Mouse (Mus musculus) layer of hippocampus, adult 2 months (tissue): Measurements from ENCODE around the gene Prdm5. TPM values are rescaled to one million over a fixed set of nuclear protein-coding genes. Genes with fewer than 3 reads are reported as not detected.

Experiments
- DNase-seq, 2 experiments: peaks; one replicate each; pipeline ENCODE4 v3.0.0; 2022; ENCODE audit warnings: low spot score in 2 of 2
- H3K27ac ChIP-seq: fragments of 200-600 bp; 2 replicates; pipeline ENCODE4 v1.8.1; 2022
- H3K4me3 ChIP-seq: fragments of 200-600 bp; 2 replicates; pipeline ENCODE4 v1.8.1; 2022; ENCODE audit warnings: mild to moderate bottlenecking
- CTCF ChIP-seq: fragments of 200-600 bp; conservative IDR thresholded peaks from 2 replicates; pipeline ENCODE4 v1.8.1; 2022; ENCODE audit warnings: antibody characterized with exemption, mild to moderate bottlenecking, moderate library complexity
- total RNA-seq, 2 experiments: library from RNA; stranded (reverse); gene quantifications; 2 replicates each; pipeline ENCODE4 v1.2.3; 2021

Gene Prdm5
- total RNA-seq, 2 experiments from 2014 or later, result 40.0 to 40.8 TPM

DNA sequence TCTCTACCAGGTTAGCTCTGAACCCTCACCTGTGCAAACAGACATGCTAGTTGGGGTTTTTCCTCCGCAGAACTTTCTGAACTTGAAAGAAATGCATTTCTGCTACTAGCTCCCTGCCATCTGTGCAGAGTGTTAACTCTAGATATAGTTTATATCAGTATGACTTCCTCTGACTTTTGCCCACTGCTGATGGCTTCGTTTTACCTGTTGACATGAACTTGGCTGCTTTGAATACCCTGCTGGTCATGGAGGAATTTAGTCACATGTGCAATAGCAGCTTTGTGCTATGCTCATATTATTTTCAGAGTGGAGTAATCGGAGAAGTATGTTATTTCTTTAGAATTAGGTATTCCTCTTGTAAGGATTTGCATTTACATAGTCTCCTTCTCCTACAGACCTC, 142.9 kb downstream of the Prdm5 start:
- TF ChIP-seq CTCF, result no peak
- Histone ChIP-seq H3K4me3 (no peak overlapping the region), H3K27ac (no peak overlapping the region)
- DNase-seq, result no peak

DNA sequence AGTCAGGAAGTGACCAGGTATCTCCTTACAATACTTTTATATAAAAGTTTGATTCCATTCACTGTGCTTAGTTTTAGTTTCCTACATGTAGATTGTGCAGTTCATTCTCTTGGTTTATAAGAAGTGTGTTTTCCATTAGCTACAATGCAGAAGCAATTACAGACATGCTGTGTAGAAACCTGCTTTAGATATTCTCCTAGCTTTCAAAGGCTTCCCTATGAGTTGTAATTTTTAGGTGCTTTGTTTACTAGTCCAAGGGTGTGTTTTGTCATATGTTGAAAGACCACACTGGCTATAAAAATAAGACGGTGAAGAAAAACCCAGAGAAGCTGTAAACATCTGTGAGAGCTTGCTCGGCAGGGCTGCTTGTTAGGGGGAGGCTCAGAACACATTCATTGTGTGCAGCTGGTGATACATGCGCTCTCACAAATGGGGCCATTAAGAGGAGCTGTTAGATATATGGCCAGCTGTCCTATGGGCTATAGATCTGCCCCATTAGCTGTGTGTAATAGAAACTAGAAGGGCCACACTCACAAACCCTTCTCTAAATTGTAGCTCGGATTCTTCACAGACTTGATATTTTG, 144.8 kb downstream of the Prdm5 start:
- DNase-seq, result no peak
- TF ChIP-seq CTCF, result no peak

DNA sequence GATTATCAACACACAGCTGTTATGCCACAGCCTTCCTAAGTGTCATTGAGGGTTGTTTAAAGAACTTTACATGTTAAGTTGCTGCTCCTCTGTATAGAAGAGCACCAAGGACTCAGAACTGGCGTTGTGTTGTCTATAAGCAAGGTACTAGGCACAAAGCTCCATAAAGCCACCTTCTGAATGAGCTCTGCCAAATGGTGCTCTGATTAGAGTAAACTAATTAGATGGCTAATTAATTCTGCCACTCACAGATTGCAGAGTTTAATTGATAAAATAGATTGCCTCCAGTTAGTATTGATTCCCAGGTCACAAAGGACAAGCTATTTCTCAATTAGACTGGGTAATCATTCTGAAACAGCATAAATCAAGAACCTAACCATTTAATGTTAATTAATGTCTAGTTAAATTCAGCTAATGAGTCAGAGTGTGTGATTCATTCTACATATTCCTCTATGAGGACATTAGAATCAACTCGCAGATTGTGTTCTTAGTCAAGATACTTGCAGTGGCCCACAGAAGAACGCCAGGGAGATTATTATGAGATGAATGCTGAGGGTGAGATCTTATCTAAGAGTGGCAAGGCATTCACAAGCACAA, 147.0 kb downstream of the Prdm5 start:
- no peak for TF ChIP-seq CTCF
- Histone ChIP-seq H3K4me3 (no peak overlapping the region), H3K27ac (no peak overlapping the region)
- no peak for DNase-seq

More for the DNA sequence above, 144.8 kb downstream of the Prdm5 start:
- Histone ChIP-seq H3K27ac (no peak overlapping the region), H3K4me3 (no peak overlapping the region)

DNA sequence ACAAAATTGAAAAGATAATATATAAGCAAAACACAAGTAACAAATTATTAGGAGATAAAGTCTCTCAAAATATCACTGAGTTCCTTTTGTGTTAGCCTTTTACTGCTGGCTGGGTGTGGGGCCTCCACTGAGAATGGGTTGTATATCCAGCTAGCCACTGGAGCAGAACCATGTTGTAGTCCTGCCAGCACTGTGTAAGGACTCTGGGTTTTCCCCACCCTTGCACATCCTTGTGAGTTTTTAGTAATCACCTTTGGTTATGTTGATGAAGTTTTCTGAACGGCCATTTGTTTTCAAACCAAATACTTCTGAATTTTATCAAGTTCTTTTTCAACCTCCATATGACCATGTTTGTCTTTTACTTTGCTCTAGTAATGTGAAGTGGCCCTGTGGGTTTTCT, 151.7 kb downstream of the Prdm5 start:
- TF ChIP-seq CTCF, result no peak
- H3K27ac ChIP-seq, result no peak overlapping the region
- no peak for DNase-seq
- H3K4me3 ChIP-seq, result no peak overlapping the region

DNA sequence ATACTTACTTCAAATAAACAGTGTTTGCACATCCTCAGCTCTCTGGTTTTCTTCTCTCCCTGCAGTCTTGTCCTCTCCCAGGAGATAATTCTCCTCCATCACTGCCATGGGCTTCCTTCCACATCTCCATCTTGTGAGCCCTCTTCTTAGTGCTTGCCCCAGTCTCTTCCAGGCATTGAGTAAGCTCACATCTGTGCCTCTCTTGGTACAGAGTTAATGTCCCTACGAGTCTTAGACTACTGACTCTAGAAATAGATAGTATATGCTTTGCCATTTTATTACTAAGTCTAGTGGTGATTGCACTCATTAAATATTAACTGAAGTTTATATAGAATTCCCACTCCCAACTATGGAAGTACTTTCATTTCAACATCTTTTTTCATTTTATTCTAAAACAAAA, 154.0 kb downstream of the Prdm5 start:
- no peak for TF ChIP-seq CTCF

DNA sequence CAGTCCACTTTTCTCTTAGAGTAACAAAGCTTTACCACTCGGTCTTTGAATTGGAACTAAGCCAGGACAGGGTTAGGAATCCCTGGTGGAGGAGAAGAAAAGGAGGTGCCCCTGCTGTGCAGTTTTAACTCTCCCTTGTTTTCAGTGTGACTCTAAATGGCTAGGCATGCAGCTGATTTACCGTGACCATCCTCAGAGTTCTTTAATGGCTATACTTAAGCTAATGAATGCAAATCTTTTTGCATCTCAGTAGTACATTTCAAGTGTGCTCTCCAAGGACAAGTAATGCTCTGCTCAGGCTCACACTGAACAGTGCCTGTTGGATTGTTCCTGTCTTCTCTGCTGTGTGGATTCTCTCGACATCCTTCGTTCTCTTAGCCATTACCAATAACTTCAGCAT, 154.4 kb downstream of the Prdm5 start:
- DNase-seq, result no peak
- Histone ChIP-seq H3K4me3 (no peak overlapping the region), H3K27ac (no peak overlapping the region)
- no peak for TF ChIP-seq CTCF

More for the DNA sequence above, 154.0 kb downstream of the Prdm5 start:
- no peak overlapping the region for H3K27ac ChIP-seq
- H3K4me3 ChIP-seq, result no peak overlapping the region
- DNase-seq, result no peak

DNA sequence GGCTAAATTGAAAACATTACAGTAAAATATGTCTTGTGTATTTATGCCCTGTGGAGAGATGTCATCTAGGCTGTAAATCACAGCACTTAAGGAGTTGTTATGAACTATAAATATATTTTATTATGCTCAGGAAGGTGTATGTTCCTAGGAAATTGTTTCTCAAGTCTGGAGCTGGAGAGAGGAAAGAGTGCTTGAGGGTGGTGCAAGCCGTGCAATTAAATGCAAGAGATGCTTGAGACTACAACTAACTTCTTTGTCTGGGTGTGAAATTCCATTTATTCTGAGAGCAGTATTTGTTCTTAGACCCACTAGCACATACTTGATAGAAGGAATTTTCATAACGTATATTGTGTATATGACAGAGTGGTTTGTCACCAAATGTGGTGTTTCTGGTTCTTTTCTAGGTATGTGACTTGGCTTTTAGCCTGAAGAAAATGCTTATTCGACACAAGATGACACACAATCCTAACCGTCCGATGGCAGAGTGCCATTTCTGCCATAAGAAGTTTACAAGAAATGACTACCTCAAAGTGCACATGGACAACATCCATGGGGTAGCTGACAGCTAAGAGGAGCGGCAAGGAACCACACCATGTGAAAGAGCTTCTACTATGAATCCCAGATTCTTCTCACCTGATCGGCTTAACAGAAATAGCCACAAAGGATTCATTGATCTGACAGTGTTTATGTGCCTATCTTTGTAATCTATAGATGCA, 156.9 kb downstream of the Prdm5 start:
- H3K4me3 ChIP-seq, result no peak overlapping the region
- TF ChIP-seq CTCF, result no peak
- no peak for DNase-seq
- H3K27ac ChIP-seq, result no peak overlapping the region

DNA sequence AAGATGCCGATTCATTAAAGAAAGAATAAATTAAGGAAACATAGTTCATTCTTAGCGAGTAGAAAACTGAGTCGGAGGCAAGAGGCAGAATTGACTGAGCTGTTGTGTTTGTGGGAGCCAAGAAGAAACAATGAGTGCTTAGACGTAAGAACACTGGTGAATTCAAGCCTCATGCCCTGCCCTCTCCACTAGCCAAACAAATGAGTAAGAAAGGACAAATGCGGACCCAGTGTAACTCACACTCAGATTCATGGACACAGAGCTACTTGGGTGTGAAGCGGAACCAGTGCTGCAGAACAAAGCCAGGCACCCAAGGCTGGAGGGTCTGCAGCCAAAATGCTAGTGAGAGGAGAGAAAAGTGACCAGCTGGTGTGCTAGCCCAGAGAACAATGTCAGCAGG, 171.7 kb downstream of the Prdm5 start:
- H3K4me3 ChIP-seq, result no peak overlapping the region
- H3K27ac ChIP-seq, result no peak overlapping the region
- DNase-seq, result no peak
- no peak for TF ChIP-seq CTCF

DNA sequence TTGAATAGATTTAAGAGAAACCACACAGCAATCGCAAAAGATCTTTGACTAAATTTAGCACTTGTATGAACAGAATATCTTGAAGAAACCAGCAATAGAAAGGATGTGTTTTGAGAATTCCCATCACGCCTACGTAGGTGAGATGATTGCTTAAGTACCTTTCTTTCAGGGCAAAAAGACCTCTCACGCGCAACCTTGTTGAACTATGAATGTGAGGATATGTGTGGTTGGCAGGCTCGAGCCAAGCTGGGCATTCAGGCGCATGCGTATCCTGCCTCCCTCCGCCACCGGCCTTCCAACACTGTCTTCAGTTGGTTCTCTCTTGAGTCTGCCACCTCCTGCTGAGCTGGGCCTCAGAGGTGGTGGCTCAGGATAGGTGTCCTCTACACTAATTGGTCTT, 173.5 kb downstream of the Prdm5 start, which contains the start of gene 4930544G11Rik:
4930544G11Rik (plus strand) TSS at position 301 of the 400 bp plus-strand sequence.
- H3K4me3 ChIP-seq, result no peak within 1 kb of the TSS
- TF ChIP-seq CTCF, result no peak
- H3K27ac ChIP-seq, result no peak within 1 kb of the TSS
- no peak for DNase-seq

DNA sequence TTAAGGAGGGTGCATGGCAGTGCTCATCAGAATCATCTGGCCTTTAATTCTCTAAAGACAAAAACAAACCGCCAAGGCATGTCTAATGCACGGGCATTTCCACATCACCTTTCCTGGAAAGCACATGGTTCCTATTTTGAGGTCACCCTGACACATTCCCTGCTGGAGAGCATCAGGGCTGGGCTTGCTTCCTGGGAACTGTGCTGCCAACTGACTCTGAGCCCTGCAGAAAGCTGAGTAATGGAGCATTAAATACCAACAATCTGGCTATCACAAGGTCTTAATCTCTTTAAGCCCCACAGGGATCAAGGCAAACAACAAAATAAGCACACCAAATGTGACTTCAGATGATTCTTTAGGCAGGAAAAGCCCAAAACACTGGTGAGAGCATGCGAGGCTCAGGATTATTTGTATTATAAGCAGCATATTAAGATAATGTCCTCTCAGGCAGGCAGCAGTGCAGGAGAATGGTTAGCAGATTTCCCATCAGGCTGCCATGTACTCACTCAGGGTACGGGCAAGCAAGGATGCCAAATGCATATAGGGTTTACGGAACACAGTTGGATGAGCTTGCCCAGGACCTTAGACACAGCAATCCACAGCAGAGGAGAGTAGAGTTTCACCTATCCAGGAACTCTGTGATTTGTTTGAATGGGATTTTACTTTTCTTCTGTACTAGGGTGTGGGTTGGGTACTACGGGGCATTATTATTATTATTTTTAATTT, 190.8 kb downstream of the Prdm5 start:
- no peak for TF ChIP-seq CTCF
- no peak overlapping the region for H3K27ac ChIP-seq
- DNase-seq, result no peak
- no peak overlapping the region for H3K4me3 ChIP-seq

DNA sequence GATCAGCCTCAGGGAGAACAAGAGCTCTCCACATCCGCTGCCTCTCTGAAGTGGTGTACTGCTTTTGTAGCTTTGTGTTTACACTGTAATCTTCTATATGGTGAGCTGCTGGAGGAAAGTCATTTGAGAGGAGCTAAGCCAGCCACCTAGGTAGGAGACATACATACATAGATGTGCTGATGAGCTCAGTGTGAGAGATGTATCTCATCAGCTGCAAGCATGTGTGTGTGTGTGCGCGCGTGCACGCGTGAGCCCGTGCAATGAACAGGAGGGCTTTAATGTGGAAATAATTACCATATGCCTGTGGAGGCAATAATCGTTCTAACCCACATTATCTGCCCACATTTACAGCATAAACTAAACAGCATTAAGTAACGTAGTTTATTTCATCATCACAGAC, 191.6 kb downstream of the Prdm5 start:
- TF ChIP-seq CTCF, result no peak
- no peak overlapping the region for H3K4me3 ChIP-seq
- H3K27ac ChIP-seq, result no peak overlapping the region
- DNase-seq, result no peak

Other genes with a start within 250 kb of the Prdm5 start
- gene Ndnf, start 107.4 kb upstream of the Prdm5 start, total RNA-seq, result 10 to 100 TPM; 17.6 to 27.2 TPM
- gene 4930544G11Rik, start 173.6 kb downstream of the Prdm5 start, total RNA-seq, result not detected